Mouse (Mus musculus) c-Kit-positive CD71-negative TER-119-negative erythroid progenitor cells, embryonic 14.5 days (primary cell): Measurements from ENCODE around the gene Rpap1.

Source experiments
- DNase-seq: peaks from one replicate; pipeline ENCODE4 v3.0.0-alpha.2; 2013; ENCODE audit warnings: low read depth

Rpap1 gene

GRCm38 (mm10) chr2:119799181-119799960, 12.0 kb upstream of the Rpap1 start:
- no peak for DNase-seq

- no peak for DNase-seq
These were observed 11.1 kb upstream of the Rpap1 start for GRCm38 (mm10) chr2:119798246-119798927.

GRCm38 (mm10) chr2:119797279-119797783, 10.0 kb upstream of the Rpap1 start, which contains the start of gene Tyro3:
Gene Tyro3 (plus strand): TSS chr2:119797733.
- DNase-seq = no peak

- no peak for DNase-seq
These were observed 2.7 kb upstream of the Rpap1 start for GRCm38 (mm10) chr2:119789996-119790395.

- DNase-seq = no peak
These were observed 20.1 kb downstream of the Rpap1 start for GRCm38 (mm10) chr2:119767246-119767645.

- DNase-seq = no peak
These were observed 23.4 kb downstream of the Rpap1 start for GRCm38 (mm10) chr2:119763924-119764323.

- DNase-seq = no peak
These were observed 25.1 kb downstream of the Rpap1 start for GRCm38 (mm10) chr2:119762276-119762675.

- DNase-seq = no peak
These were observed 27.1 kb downstream of the Rpap1 start, which contains the start of gene Ltk for GRCm38 (mm10) chr2:119760251-119760650. Gene Ltk (minus strand): TSS chr2:119760431.

GRCm38 (mm10) chr2:119758844-119759835, 28.2 kb downstream of the Rpap1 start:
- no peak for DNase-seq

GRCm38 (mm10) chr2:119758101-119758843, 29.1 kb downstream of the Rpap1 start:
- DNase-seq = no peak

- DNase-seq = no peak
These were observed 29.7 kb downstream of the Rpap1 start for GRCm38 (mm10) chr2:119757601-119758100.

GRCm38 (mm10) chr2:119749260-119749659, 38.1 kb downstream of the Rpap1 start:
- DNase-seq = no peak

- no peak for DNase-seq
These were observed 39.8 kb downstream of the Rpap1 start for GRCm38 (mm10) chr2:119747554-119747953.

GRCm38 (mm10) chr2:119745281-119745680, 42.1 kb downstream of the Rpap1 start:
- DNase-seq = no peak

- DNase-seq = no peak
These were observed 42.9 kb downstream of the Rpap1 start for GRCm38 (mm10) chr2:119744163-119745111.

- DNase-seq = no peak
These were observed 43.6 kb downstream of the Rpap1 start for GRCm38 (mm10) chr2:119743808-119744162.

GRCm38 (mm10) chr2:119743176-119743807, 44.0 kb downstream of the Rpap1 start:
- DNase-seq = no peak

- no peak for DNase-seq
These were observed 44.7 kb downstream of the Rpap1 start for GRCm38 (mm10) chr2:119742461-119743175.
